Mouse (Mus musculus) embryo, embryonic 11 days (tissue): Measurements from ENCODE around the gene Nhlrc4.

Experiments
- DNase-seq: peaks from one replicate; pipeline ENCODE4 v3.0.0-alpha.2; 2015

The Nhlrc4 gene

GRCm38 (mm10) chr17:25944366-25945163, at the start of gene Nhlrc4, which contains the start of gene Pigq:
Gene Nhlrc4 (minus strand): TSS chr17:25944961.
Gene Pigq (minus strand): TSS chr17:25944936.
- DNase-seq = no peak

DNA sequence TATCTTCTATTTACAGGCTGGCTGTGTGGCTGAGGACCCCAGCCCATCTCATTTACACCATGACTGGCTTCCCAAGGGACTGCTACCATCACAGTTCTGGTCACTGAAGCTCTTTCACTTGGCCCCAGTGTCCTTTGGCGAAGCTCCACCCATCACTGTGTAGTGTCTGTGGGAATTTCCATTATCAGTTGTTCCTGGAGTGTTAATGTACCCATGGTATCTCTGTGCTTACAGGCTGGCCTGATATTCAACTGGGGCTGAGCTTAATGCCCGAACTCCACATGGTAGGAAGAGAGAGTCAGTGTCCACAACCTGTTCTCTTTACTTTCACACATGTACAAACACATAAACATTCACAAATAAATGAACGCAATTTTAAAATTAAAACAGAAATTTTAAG, 48.7 kb upstream of the Nhlrc4 start:
- no peak for DNase-seq

DNA sequence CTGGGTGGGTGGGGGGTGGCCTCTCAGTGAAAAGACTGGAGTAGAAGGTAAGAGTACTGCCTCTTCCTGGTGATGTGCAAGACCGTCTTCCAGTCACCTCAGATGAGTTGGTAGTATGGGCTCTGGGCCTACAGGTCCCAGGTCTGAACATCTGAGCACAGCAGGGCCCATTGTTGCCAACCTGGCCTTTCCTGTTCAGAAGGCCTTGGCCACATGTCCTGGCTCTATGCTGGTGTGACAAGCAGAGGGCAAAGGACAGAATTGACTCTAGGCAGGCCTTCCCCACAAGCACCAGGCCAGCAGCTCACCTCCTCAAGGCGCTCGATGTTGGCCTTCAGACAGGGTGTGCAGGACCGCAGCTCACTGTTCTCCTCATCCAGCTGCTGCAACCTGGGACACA, 47.5 kb upstream of the Nhlrc4 start:
- no peak for DNase-seq

DNA sequence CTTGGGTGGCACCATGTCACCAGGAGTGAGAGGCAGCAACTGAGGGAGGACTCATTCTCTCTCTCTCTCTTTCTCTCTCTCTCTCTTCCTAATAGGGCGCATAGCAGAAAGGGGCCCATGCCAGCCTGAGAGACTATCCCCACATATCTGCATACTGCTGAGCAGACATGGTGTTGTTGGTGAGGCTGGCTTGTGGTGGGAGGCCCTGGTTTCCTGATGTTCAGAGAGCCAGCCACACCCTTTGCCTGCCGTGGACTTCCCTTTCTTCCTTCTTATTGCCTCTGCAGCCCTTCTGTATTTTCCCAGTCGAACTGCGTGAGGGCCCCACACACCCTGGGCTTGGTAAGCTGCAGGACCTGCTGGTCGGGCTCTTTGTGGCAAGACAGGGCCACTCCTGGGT, 45.6 kb upstream of the Nhlrc4 start:
- DNase-seq = no peak

- DNase-seq = peak; percentile 98
Observed at GRCm38 (mm10) chr17:25985306-25986294, 40.8 kb upstream of the Nhlrc4 start, which contains the start of gene Capn15. Gene Capn15 (minus strand): TSS chr17:25985796.

- DNase-seq = no peak
Observed at GRCm38 (mm10) chr17:25984556-25985305, 40.0 kb upstream of the Nhlrc4 start.

- DNase-seq = no peak
Observed at GRCm38 (mm10) chr17:25984066-25984465, 39.3 kb upstream of the Nhlrc4 start.

DNA sequence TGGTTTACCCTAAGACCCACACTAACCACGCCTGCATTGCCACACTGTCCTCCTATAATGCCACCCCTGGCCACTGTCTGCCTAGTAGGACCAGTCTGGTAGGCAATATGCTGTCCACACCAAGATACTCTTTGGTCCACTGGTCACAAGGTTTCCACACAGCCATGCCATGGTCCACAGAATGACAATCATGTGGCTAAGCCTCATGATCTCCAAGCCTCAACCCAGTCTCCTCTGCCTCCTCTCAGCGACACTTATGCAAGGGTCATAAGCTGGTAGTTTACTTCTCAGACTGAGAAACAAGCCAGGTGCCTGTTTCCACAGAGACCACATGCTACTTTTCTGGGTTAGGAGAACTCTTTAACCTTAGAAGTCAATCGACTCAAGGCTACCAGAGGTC, 38.2 kb upstream of the Nhlrc4 start:
- DNase-seq = no peak

GRCm38 (mm10) chr17:25980854-25981253, 36.1 kb upstream of the Nhlrc4 start:
- DNase-seq = no peak

GRCm38 (mm10) chr17:25979829-25980738, 35.3 kb upstream of the Nhlrc4 start:
- no peak for DNase-seq

GRCm38 (mm10) chr17:25970954-25971707, 26.4 kb upstream of the Nhlrc4 start:
- no peak for DNase-seq

- DNase-seq = no peak
Observed at GRCm38 (mm10) chr17:25970448-25970847, 25.7 kb upstream of the Nhlrc4 start.

- DNase-seq = no peak
Observed at GRCm38 (mm10) chr17:25968176-25968575, 23.4 kb upstream of the Nhlrc4 start.

DNA sequence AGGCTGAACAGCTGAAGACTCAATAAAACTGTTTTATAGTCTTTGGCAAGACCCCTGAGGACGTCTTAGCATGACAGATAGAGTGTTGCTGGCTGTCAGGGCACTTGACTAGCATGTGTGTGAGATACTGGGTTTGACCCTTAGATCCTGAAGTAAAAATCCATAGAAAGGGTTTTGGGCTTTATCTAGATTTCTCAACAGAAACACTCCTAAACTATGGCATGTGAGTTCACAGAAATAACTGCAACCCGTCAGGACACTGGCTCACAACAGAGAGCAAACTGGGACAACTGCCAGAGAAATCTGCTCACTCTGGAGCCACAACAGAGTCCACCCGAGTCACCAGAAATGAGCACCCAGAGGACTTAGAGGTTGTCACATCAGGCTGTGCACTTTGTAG, 22.9 kb upstream of the Nhlrc4 start:
- DNase-seq = no peak

- no peak for DNase-seq
Observed at GRCm38 (mm10) chr17:25964271-25964670, 19.5 kb upstream of the Nhlrc4 start.

GRCm38 (mm10) chr17:25962413-25962905, 17.7 kb upstream of the Nhlrc4 start:
- DNase-seq = no peak

- no peak for DNase-seq
Observed at GRCm38 (mm10) chr17:25961566-25961965, 16.8 kb upstream of the Nhlrc4 start.

GRCm38 (mm10) chr17:25959630-25960467, 15.1 kb upstream of the Nhlrc4 start:
- DNase-seq = no peak

DNA sequence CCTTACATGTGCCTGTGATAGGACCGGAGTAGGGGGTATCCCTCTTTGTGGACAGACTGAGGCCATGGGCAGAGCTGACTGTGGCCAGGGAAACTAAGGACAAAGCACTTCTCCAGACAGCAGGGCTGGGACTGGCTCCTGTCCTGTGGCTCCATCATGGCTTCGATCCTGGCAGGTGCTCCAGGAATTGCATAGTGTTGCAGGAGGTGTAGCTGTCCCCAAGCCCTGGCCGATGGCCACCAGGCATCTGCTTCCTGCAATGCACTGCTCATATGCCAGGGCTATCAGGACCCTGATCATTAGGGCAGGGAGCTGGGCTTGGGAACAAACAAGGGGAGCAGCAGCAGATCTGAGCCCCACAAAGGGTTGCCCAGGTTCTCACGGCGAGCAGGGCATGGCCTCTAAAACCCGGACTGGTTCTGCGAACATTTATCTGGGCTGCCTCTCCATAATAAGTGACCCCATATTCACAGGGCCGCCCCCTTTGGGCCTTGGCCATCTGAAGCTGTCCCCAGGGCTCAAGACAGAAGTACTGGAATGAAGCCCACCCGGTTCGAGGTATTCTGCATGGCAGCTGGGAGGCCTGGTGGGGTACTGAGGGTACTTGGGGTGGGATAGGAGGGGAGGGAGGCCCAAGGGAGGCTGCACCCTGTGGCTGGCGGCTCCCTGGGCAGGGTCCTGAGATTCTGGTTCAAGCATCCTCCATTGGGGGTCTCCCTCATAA, 14.2 kb upstream of the Nhlrc4 start:
- DNase-seq = no peak
